Comparison of ENCODE assay signal across 8 mouse cellular contexts in genomic region chr8:126587836-126588503, GRCm38 (mm10). TPM values are rescaled to one million over a fixed set of nuclear protein-coding genes. Genes with fewer than 3 reads are reported as not detected.
DNase-seq lines count a peak whose midpoint lies in the region; ATAC-seq and TF ChIP-seq lines count a peak whose summit lies in the region.

No protein-coding gene starts in this region.

- H3K4me2 ChIP-seq in lung, embryonic 14.5 days, result peak overlapping the region; percentile 99
- peak overlapping the region; percentile 95 for H3K4me2 ChIP-seq in embryonic facial prominence, embryonic 14.5 days (ENCODE audit: low read depth, low read length)
- H3K4me2 ChIP-seq in hindbrain, embryonic 14.5 days (replicated peaks), result peak overlapping the region; percentile 98
- peak overlapping the region; percentile 78 for H3K4me2 ChIP-seq in liver, postnatal 0 days (ENCODE audit: low read depth, low read length)

- no peak for TF ChIP-seq EP300 in liver, postnatal 0 days (IDR thresholded peaks at IDR 0.05; ENCODE audit: low read depth)

- H3K27me3 ChIP-seq in lung, embryonic 14.5 days (ENCODE audit: insufficient read depth, low read length), result no peaks in the 10 kb centered on the region
- H3K27me3 ChIP-seq in embryonic facial prominence, embryonic 14.5 days (replicated peaks; ENCODE audit: control insufficient read depth, insufficient read depth, low read length), result no peaks in the 10 kb centered on the region
- H3K27me3 ChIP-seq in hindbrain, embryonic 14.5 days (ENCODE audit: control insufficient read depth, insufficient read depth, low read length), result no peaks in the 10 kb centered on the region
- no peaks in the 10 kb centered on the region for H3K27me3 ChIP-seq in liver, postnatal 0 days (ENCODE audit: insufficient read depth, low read length)

- peak overlapping the region; percentile 63 for H3K27ac ChIP-seq in lung, embryonic 14.5 days (ENCODE audit: low read depth)
- peak overlapping the region; percentile 52; the same call in 1 of the 2 replicates for H3K27ac ChIP-seq in embryonic facial prominence, embryonic 14.5 days (replicated peaks; ENCODE audit: low read depth, low read length)
- H3K27ac ChIP-seq in hindbrain, embryonic 14.5 days, result no peak overlapping the region
- peak overlapping the region; percentile 98 for H3K27ac ChIP-seq in liver, postnatal 0 days (ENCODE audit: low read depth)

- no peak for DNase-seq in lung, embryonic 14.5 days
- no peak for DNase-seq in lung, adult 18-20 months
- no peak for DNase-seq in embryonic facial prominence, embryonic 14.5 days (ENCODE audit: low spot score)
- DNase-seq in hindbrain, embryonic 14.5 days (ENCODE audit: low spot score), result no peak
- DNase-seq in liver, postnatal 0 days, result peak; percentile 68
- DNase-seq in urinary bladder, postnatal 4 days (ENCODE audit: low spot score in 2 of 2), result no peak
- no peak for DNase-seq in frontal cortex, postnatal 14 days (ENCODE audit: low spot score in 2 of 2)
- DNase-seq in spleen, adult 18-20 months, result no peak

- H3K36me3 ChIP-seq in lung, embryonic 14.5 days (ENCODE audit: insufficient read depth), result peaks cover 71% of the 10 kb centered on the region
- peaks cover 64% of the 10 kb centered on the region for H3K36me3 ChIP-seq in embryonic facial prominence, embryonic 14.5 days (ENCODE audit: control insufficient read depth, insufficient read depth, low read length)
- peaks cover 35% of the 10 kb centered on the region; the same call in 1 of the 2 replicates for H3K36me3 ChIP-seq in hindbrain, embryonic 14.5 days (replicated peaks; ENCODE audit: control insufficient read depth, insufficient read depth)
- H3K36me3 ChIP-seq in liver, postnatal 0 days (replicated peaks; ENCODE audit: insufficient read depth, low read length), result peaks cover 32% of the 10 kb centered on the region

- peak overlapping the region; percentile 100 for H3K9ac ChIP-seq in lung, embryonic 14.5 days
- H3K9ac ChIP-seq in embryonic facial prominence, embryonic 14.5 days (ENCODE audit: low read depth, low read length), result peak overlapping the region; percentile 100
- H3K9ac ChIP-seq in hindbrain, embryonic 14.5 days, result peak overlapping the region; percentile 100
- H3K9ac ChIP-seq in liver, postnatal 0 days (replicated peaks), result peak overlapping the region; percentile 75

- no peak for ATAC-seq in lung, embryonic 14.5 days (ENCODE audit: insufficient read depth)
- no peak for ATAC-seq in embryonic facial prominence, embryonic 14.5 days (ENCODE audit: low read depth)
- ATAC-seq in hindbrain, embryonic 14.5 days (ENCODE audit: low FRiP score), result no peak
- ATAC-seq in liver, postnatal 0 days, result 0 out of 2 replicates have a peak, but pooled peaks have one; percentile 2

- TF ChIP-seq CTCF in lung, embryonic 14.5 days (IDR thresholded peaks at IDR 0.05; ENCODE audit: low read depth), result no peak
- no peak for TF ChIP-seq CTCF in liver, postnatal 0 days (IDR thresholded peaks at IDR 0.05; ENCODE audit: low read depth)

- peaks cover 42% of the 10 kb centered on the region for H3K4me1 ChIP-seq in lung, embryonic 14.5 days (ENCODE audit: insufficient read depth)
- peaks cover 56% of the 10 kb centered on the region for H3K4me1 ChIP-seq in embryonic facial prominence, embryonic 14.5 days (ENCODE audit: control insufficient read depth, insufficient read depth, low read length)
- peaks cover 66% of the 10 kb centered on the region for H3K4me1 ChIP-seq in hindbrain, embryonic 14.5 days (replicated peaks; ENCODE audit: control insufficient read depth, insufficient read depth, low read length)
- H3K4me1 ChIP-seq in liver, postnatal 0 days (ENCODE audit: insufficient read depth), result peaks cover 43% of the 10 kb centered on the region

- no peaks in the 10 kb centered on the region for H3K9me3 ChIP-seq in lung, embryonic 14.5 days (ENCODE audit: low read depth, low read length)
- no peaks in the 10 kb centered on the region for H3K9me3 ChIP-seq in embryonic facial prominence, embryonic 14.5 days (ENCODE audit: control insufficient read depth, low read length)
- H3K9me3 ChIP-seq in hindbrain, embryonic 14.5 days (ENCODE audit: control insufficient read depth, low read length), result no peaks in the 10 kb centered on the region
- no peaks in the 10 kb centered on the region for H3K9me3 ChIP-seq in liver, postnatal 0 days (ENCODE audit: low read length)

- H3K4me3 ChIP-seq in lung, embryonic 14.5 days (ENCODE audit: low read depth, low read length), result peak overlapping the region; percentile 100
- H3K4me3 ChIP-seq in embryonic facial prominence, embryonic 14.5 days (ENCODE audit: low read depth, low read length), result peak overlapping the region; percentile 99
- H3K4me3 ChIP-seq in hindbrain, embryonic 14.5 days (replicated peaks; ENCODE audit: low read length), result peak overlapping the region; percentile 100
- H3K4me3 ChIP-seq in liver, postnatal 0 days (ENCODE audit: low read depth, low read length), result peak overlapping the region; percentile 99

- WGBS in lung, embryonic 14.5 days, result 16% methylated on average over 10 of the region's 10 CpGs
- 54% methylated on average over 10 of the region's 10 CpGs for WGBS in embryonic facial prominence, embryonic 14.5 days
- WGBS in hindbrain, embryonic 14.5 days, result 76% methylated on average over 10 of the region's 10 CpGs
- whole genome bisulfite sequencing in liver, postnatal 0 days (ENCODE audit: insufficient replicate concordance), result 20% methylated on average over 10 of the region's 10 CpGs

RNA-seq across cellular contexts. Expression of gene Irf2bp2, which starts 5.8 kb away (rescaled TPM):
- 8.9 and 9.3 TPM in 2 replicates for polyA plus RNA-seq in lung, embryonic 14.5 days (2014; fragmentation: Nextera tagmentation; extraction: Ambion mirVana)
- polyA plus RNA-seq in embryonic facial prominence, embryonic 14.5 days (2014; fragmentation: Nextera tagmentation; extraction: Ambion mirVana), result 10.6 and 10.7 TPM in 2 replicates
- 7.2 and 7.4 TPM in 2 replicates for polyA plus RNA-seq in hindbrain, embryonic 14.5 days (2014; fragmentation: Nextera tagmentation; extraction: Ambion mirVana)
- polyA plus RNA-seq in liver, postnatal 0 days (2015; fragmentation: Nextera tagmentation; extraction: Ambion mirVana), result 5.0 and 6.2 TPM in 2 replicates
